Mouse (Mus musculus): ENCODE measurements around the gene Otogl. TPM values are rescaled to one million over a fixed set of nuclear protein-coding genes. Genes with fewer than 3 reads are reported as not detected.

The Otogl gene
- total RNA-seq, 4 experiments from 2014 or later, result 0.09 to 0.38 (median 0.23) TPM

Other genes starting within 250 kb of the Otogl start
- 1 to 10 TPM in 2 of 4 experiments, not detected in 2; 3.9 to 4.2 TPM for gene Ptprq, start 192.1 kb downstream of the Otogl start, total RNA-seq (2022)

Data from adrenal gland, adult 8-10 months (tissue).